Mouse (Mus musculus) liver, embryonic 16.5 days (tissue): Measurements from ENCODE around the gene Hes7. TPM values are rescaled to one million over a fixed set of nuclear protein-coding genes. Genes with fewer than 3 reads are reported as not detected.

Source experiments
- ATAC-seq: fragments of 200-750 bp; cut with Nextera tagmentation; 2 replicates; pipeline ENCODE4 v1.8.0; 2017; ENCODE audit warnings: low read depth, mild to moderate bottlenecking, moderate number of reproducible peaks, moderate library complexity
- H3K27ac ChIP-seq: fragments of 300-500 bp; sonication (generic); 2 replicates; pipeline ENCODE4 v1.5.1; 2014; ENCODE audit warnings: mild to moderate bottlenecking, low read length
- H3K27me3 ChIP-seq: fragments of 300-500 bp; sonication (generic); 2 replicates; pipeline ENCODE4 v1.6.1; 2014; ENCODE audit warnings: low read depth, low read length, mixed read lengths; ENCODE audit not compliant: control insufficient read depth, insufficient read depth
- H3K36me3 ChIP-seq: fragments of 300-500 bp; sonication (generic); 2 replicates; pipeline ENCODE4 v1.6.1; 2014; ENCODE audit warnings: mild to moderate bottlenecking; ENCODE audit not compliant: control insufficient read depth, insufficient read depth
- H3K4me1 ChIP-seq: fragments of 300-500 bp; sonication (generic); 2 replicates; pipeline ENCODE4 v1.6.1; 2014; ENCODE audit warnings: low read depth, low read length, mixed read lengths; ENCODE audit not compliant: control insufficient read depth
- H3K4me2 ChIP-seq: fragments of 300-500 bp; sonication (generic); 2 replicates; pipeline ENCODE4 v1.6.1; 2014; ENCODE audit warnings: low read depth, low read length, mixed read lengths
- H3K4me3 ChIP-seq: fragments of 300-500 bp; sonication (generic); 2 replicates; pipeline ENCODE4 v1.5.1; 2014; ENCODE audit warnings: low read depth, mild to moderate bottlenecking, low read length
- H3K9ac ChIP-seq: fragments of 300-500 bp; sonication (generic); 2 replicates; pipeline ENCODE4 v1.6.1; 2014; ENCODE audit warnings: low read depth, low read length
- H3K9me3 ChIP-seq: fragments of 300-500 bp; sonication (generic); replicated peaks from 2 replicates; pipeline ENCODE4 v1.6.1; 2016; ENCODE audit warnings: low read length; ENCODE audit not compliant: control insufficient read depth
- WGBS: fragments of 180-500 bp; shearing (Covaris S2); extraction: QIAGEN DNeasy Blood & Tissue Kit; methylation state at CpG from one replicate; pipeline ENCODE4 v1.1.7; 2014; ENCODE audit not compliant: insufficient replicate concordance; 5-methylcytosine and 5-hydroxymethylcytosine counted together
- polyA plus RNA-seq: library from polyadenylated mRNA; unstranded; fragments of >200 nt; fragmentation: Nextera tagmentation; extraction: Ambion mirVana; gene quantifications from 2 replicates; pipeline ENCODE4 v1.2.1, GENCODE M21; 2015

Gene Hes7
- polyA plus RNA-seq, 1 experiment from 2014 or later: 0.07 TPM

- Histone ChIP-seq H3K4me3 (no peak overlapping the region), H3K36me3 (peaks cover 65% of the 10 kb centered on the region), H3K27me3 (no peaks in the 10 kb centered on the region), H3K27ac (no peak overlapping the region), H3K4me2 (no peak overlapping the region), H3K9me3 (no peaks in the 10 kb centered on the region), H3K4me1 (peaks cover 14% of the 10 kb centered on the region), H3K9ac (no peak overlapping the region)
- 87% methylated on average over 14 of the region's 14 CpGs for WGBS
- no peak for ATAC-seq
Observed at GRCm38 (mm10) chr11:69104487-69104886, 15.7 kb upstream of the Hes7 start.

DNA sequence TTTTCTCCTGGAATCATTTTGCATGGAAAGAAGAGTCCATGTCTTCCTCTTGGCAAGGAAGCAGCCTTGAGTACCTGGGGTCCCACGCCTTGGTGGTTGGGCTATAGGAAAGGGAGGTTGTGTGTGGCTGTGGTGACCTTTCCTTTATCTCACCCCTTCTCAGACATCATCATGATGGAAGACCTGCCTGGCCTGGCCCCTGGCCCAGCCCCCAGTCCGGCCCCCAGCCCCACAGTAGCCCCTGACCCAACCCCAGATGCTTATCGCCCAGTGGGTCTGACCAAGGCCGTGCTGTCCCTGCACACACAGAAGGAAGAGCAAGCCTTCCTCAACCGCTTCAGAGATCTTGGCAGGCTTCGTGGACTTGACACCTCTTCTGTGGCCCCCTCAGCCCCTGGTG is 15.0 kb upstream of the Hes7 start:
- 64% methylated on average over 6 of the region's 6 CpGs for WGBS
- no peak overlapping the region for H3K4me3 ChIP-seq
- ATAC-seq: no peak
- peaks cover 65% of the 10 kb centered on the region for H3K36me3 ChIP-seq
- H3K27ac ChIP-seq: no peak overlapping the region
- H3K4me1 ChIP-seq: peaks cover 10% of the 10 kb centered on the region
- no peaks in the 10 kb centered on the region for H3K27me3 ChIP-seq
- H3K4me2 ChIP-seq: no peak overlapping the region
- H3K9me3 ChIP-seq: no peaks in the 10 kb centered on the region
- H3K9ac ChIP-seq: no peak overlapping the region

GRCm38 (mm10) chr11:69105796-69106195 is 14.4 kb upstream of the Hes7 start:
- no peak for ATAC-seq
- no peak overlapping the region for H3K27ac ChIP-seq
- no peak overlapping the region for H3K4me3 ChIP-seq
- H3K9ac ChIP-seq: no peak overlapping the region
- H3K27me3 ChIP-seq: no peaks in the 10 kb centered on the region
- H3K36me3 ChIP-seq: peaks cover 62% of the 10 kb centered on the region
- H3K4me1 ChIP-seq: peaks cover 8% of the 10 kb centered on the region
- 74% methylated on average over 2 of the region's 2 CpGs for WGBS
- no peaks in the 10 kb centered on the region for H3K9me3 ChIP-seq
- H3K4me2 ChIP-seq: no peak overlapping the region

- Histone ChIP-seq H3K27me3 (no peaks in the 10 kb centered on the region), H3K4me3 (no peak overlapping the region), H3K9me3 (no peaks in the 10 kb centered on the region), H3K4me1 (peaks cover 11% of the 10 kb centered on the region), H3K9ac (no peak overlapping the region), H3K27ac (no peak overlapping the region), H3K4me2 (no peak overlapping the region), H3K36me3 (peaks cover 59% of the 10 kb centered on the region)
- 82% methylated on average over 11 of the region's 11 CpGs for WGBS
- no peak for ATAC-seq
Observed at GRCm38 (mm10) chr11:69106299-69106698, 13.9 kb upstream of the Hes7 start.

DNA sequence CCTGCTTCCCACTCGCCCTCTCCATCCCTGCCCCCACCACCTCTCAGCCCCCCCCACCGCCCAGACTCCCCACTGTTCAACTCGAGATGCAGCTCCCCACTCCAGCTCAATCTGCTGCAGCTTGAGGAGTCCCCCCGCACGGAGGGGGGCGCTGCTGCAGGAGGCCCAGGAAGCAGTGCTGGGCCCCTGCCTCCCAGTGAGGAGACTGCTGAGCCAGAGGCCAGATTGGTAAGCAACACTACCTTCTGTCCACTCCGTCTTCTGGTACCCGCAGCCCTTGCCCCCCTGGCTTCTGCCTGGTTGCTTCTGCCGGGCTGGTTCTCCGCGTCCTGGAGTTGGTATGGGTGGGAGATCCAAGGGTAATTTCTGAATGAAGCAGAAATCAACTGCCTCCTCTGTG is 13.4 kb upstream of the Hes7 start:
- Histone ChIP-seq H3K4me1 (peaks cover 12% of the 10 kb centered on the region), H3K27me3 (no peaks in the 10 kb centered on the region), H3K9me3 (no peaks in the 10 kb centered on the region), H3K36me3 (peaks cover 55% of the 10 kb centered on the region), H3K27ac (no peak overlapping the region), H3K9ac (no peak overlapping the region), H3K4me2 (no peak overlapping the region), H3K4me3 (no peak overlapping the region)
- no peak for ATAC-seq
- WGBS: 83% methylated on average over 11 of the region's 11 CpGs

- H3K36me3 ChIP-seq: peaks cover 47% of the 10 kb centered on the region
- H3K9me3 ChIP-seq: no peaks in the 10 kb centered on the region
- no peak overlapping the region for H3K4me3 ChIP-seq
- peaks cover 12% of the 10 kb centered on the region for H3K4me1 ChIP-seq
- no peak overlapping the region for H3K27ac ChIP-seq
- 78% methylated on average over 11 of the region's 11 CpGs for WGBS
- H3K27me3 ChIP-seq: no peaks in the 10 kb centered on the region; the same call in 1 of the 2 replicates
- ATAC-seq: no peak
- no peak overlapping the region for H3K9ac ChIP-seq
- H3K4me2 ChIP-seq: no peak overlapping the region
Observed at GRCm38 (mm10) chr11:69107676-69108075, 12.5 kb upstream of the Hes7 start.

DNA sequence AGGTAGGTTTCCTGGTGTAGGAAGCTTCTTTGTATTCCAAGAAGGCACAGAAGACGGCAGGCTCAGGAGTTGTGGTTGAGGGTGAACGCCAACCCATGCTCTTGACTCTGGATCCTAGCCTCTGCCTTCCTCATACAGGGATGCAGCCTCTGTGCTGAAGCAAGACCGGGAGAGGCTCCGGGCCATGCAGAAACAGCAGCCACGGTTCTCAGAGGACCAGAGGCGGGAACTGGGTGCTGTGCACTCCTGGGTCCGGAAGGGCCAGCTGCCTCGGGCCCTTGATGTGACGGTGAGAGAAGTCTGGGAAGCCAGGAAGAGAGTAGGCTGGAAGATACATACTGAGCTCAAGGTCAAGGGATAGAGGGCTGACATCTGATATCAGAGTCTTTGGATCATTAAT is 12.0 kb upstream of the Hes7 start:
- H3K36me3 ChIP-seq: peaks cover 42% of the 10 kb centered on the region
- no peak overlapping the region for H3K4me3 ChIP-seq
- no peak overlapping the region for H3K9ac ChIP-seq
- 79% methylated on average over 9 of the region's 9 CpGs for WGBS
- no peak overlapping the region for H3K4me2 ChIP-seq
- no peak for ATAC-seq
- H3K27me3 ChIP-seq: peaks cover 2% of the 10 kb centered on the region; the same call in 1 of the 2 replicates
- H3K4me1 ChIP-seq: peaks cover 12% of the 10 kb centered on the region
- H3K27ac ChIP-seq: no peak overlapping the region
- H3K9me3 ChIP-seq: no peaks in the 10 kb centered on the region

- Histone ChIP-seq H3K9ac (no peak overlapping the region), H3K4me3 (no peak overlapping the region), H3K36me3 (peaks cover 32% of the 10 kb centered on the region), H3K9me3 (no peaks in the 10 kb centered on the region), H3K4me2 (peak overlapping the region; percentile 74; the same call in 1 of the 2 replicates), H3K27ac (no peak overlapping the region), H3K27me3 (peaks cover 3% of the 10 kb centered on the region; the same call in 1 of the 2 replicates), H3K4me1 (peaks cover 12% of the 10 kb centered on the region)
- 73% methylated on average over 13 of the region's 13 CpGs for WGBS
- no peak for ATAC-seq
Observed at GRCm38 (mm10) chr11:69109032-69109900, 10.9 kb upstream of the Hes7 start.

DNA sequence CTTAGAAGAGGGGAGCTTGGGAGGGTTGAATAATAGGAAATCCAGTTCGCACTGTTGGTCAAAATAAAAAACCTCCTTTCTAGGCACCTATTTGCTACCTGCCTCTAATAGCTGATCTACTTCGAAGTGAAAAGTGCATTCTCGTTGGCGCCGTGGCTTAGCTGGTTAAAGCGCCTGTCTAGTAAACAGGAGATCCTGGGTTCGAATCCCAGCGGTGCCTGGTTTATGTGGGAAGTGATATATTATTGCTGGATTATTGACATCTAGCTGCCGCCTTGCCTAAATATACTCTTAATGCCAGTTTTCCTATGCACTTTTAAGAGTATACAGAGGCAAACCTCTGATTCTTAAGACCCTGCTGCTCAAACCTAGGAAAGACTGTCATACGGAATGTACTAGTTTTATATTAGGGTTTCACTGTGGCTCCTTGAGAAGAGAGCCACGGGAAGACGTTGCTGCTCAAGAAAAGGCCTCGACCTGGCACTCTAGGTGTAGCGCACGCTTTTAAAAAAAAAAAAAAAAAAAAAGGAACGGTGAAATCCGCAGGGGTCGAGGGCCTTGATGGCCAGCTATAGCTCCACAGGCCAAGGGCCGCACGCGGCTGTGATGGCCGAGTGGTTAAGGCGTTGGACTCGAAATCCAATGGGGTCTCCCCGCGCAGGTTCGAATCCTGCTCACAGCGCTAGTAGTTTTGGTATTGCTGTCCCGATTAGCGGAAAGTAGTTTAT is 9.7 kb upstream of the Hes7 start:
- WGBS: under 1% methylated on average over 30 of the region's 30 CpGs
- H3K4me1 ChIP-seq: peaks cover 12% of the 10 kb centered on the region
- no peaks in the 10 kb centered on the region for H3K9me3 ChIP-seq
- peak overlapping the region; percentile 58 for H3K4me3 ChIP-seq
- peaks cover 3% of the 10 kb centered on the region; the same call in 1 of the 2 replicates for H3K27me3 ChIP-seq
- H3K4me2 ChIP-seq: peak overlapping the region; percentile 74
- peak overlapping the region; percentile 54 for H3K9ac ChIP-seq
- peak; percentile 73 for ATAC-seq
- H3K27ac ChIP-seq: peak overlapping the region; percentile 55
- peaks cover 20% of the 10 kb centered on the region for H3K36me3 ChIP-seq
